ENCODE assay signal across 8 mouse cellular contexts in genomic region chr13:83738528-83738981, GRCm38 (mm10).
DNase-seq lines count a peak whose midpoint lies in the region; ATAC-seq and TF ChIP-seq lines count a peak whose summit lies in the region.

No protein-coding gene starts in this region.

- H3K27ac ChIP-seq in kidney, embryonic 14.5 days (ENCODE audit: low read depth, low read length) = no peak overlapping the region
- peak overlapping the region; percentile 88 for H3K27ac ChIP-seq in cerebellum, adult 2 months (ENCODE audit: insufficient read depth, low read length)

- no peak for ATAC-seq in kidney, embryonic 14.5 days (ENCODE audit: low FRiP score, low TSS enrichment)
- peak; percentile 76 for ATAC-seq in granulocyte monocyte progenitor cell, adult 5-6 weeks (replicated peaks; ENCODE audit: poor library complexity, severe bottlenecking)
- ATAC-seq in megakaryocyte progenitor cell, adult 5-6 weeks (replicated peaks; ENCODE audit: poor library complexity) = peak; percentile 56

- peaks cover 77% of the 10 kb centered on the region for H3K27me3 ChIP-seq in kidney, embryonic 14.5 days (ENCODE audit: control insufficient read depth, insufficient read depth, low read length)
- H3K27me3 ChIP-seq in cerebellum, adult 2 months (ENCODE audit: control insufficient read depth, insufficient read depth, low read length) = no peaks in the 10 kb centered on the region

- no peaks in the 10 kb centered on the region for H3K36me3 ChIP-seq in kidney, embryonic 14.5 days (ENCODE audit: control insufficient read depth, insufficient read depth, low read length)

- TF ChIP-seq POLR2A in cerebellum, adult 2 months (IDR thresholded peaks at IDR 0.05; ENCODE audit: borderline replicate concordance, insufficient read depth, low read length) = no peak

- no peaks in the 10 kb centered on the region for H3K4me1 ChIP-seq in kidney, embryonic 14.5 days (ENCODE audit: control insufficient read depth, insufficient read depth, low read length)
- peaks cover 2% of the 10 kb centered on the region; the same call in 1 of the 2 replicates for H3K4me1 ChIP-seq in cerebellum, adult 2 months (ENCODE audit: control insufficient read depth, insufficient read depth, low read length)

- no peak overlapping the region; the same call in 1 of the 2 replicates for H3K4me3 ChIP-seq in kidney, embryonic 14.5 days (ENCODE audit: low read length)
- H3K4me3 ChIP-seq in cerebellum, adult 2 months (replicated peaks; ENCODE audit: insufficient read depth, low read depth, low read length) = peak overlapping the region; percentile 84

- H3K9me3 ChIP-seq in kidney, embryonic 14.5 days (ENCODE audit: control insufficient read depth, low read length) = no peaks in the 10 kb centered on the region

- no peak overlapping the region for H3K9ac ChIP-seq in kidney, embryonic 14.5 days (ENCODE audit: low read depth, low read length)

- TF ChIP-seq CTCF in cerebellum, adult 2 months (IDR thresholded peaks at IDR 0.05; ENCODE audit: borderline replicate concordance, insufficient read depth, low read depth, low read length) = no peak

- DNase-seq in kidney, adult 9 months = no peak
- DNase-seq in cerebellum, adult 2 months = peak; percentile 68 to 73
- DNase-seq in adrenal gland, adult 2 months = no peak
- DNase-seq in ovary, postnatal 36 days (ENCODE audit: low spot score) = no peak
- no peak for DNase-seq in adrenal gland, postnatal 14 days

- 8% methylated on average over 12 of the region's 12 CpGs for WGBS in kidney, embryonic 14.5 days
- WGBS in cerebellum, adult 2 months = 1% methylated on average over 12 of the region's 12 CpGs

- H3K4me2 ChIP-seq in kidney, embryonic 14.5 days (replicated peaks; ENCODE audit: low read depth, low read length) = peak overlapping the region; percentile 24

Comparison
In these comparisons a context has a peak if more than half of its experiments do, and no peak if none do; other contexts are left out.
1. DNase-seq: peak in cerebellum, adult 2 months (2 of 2); none in kidney, adult 9 months (single experiment), adrenal gland, adult 2 months (single experiment), ovary, postnatal 36 days (single experiment) and adrenal gland, postnatal 14 days (single experiment).